21 mouse cellular contexts compared by ENCODE assay signal in the genomic region with DNA sequence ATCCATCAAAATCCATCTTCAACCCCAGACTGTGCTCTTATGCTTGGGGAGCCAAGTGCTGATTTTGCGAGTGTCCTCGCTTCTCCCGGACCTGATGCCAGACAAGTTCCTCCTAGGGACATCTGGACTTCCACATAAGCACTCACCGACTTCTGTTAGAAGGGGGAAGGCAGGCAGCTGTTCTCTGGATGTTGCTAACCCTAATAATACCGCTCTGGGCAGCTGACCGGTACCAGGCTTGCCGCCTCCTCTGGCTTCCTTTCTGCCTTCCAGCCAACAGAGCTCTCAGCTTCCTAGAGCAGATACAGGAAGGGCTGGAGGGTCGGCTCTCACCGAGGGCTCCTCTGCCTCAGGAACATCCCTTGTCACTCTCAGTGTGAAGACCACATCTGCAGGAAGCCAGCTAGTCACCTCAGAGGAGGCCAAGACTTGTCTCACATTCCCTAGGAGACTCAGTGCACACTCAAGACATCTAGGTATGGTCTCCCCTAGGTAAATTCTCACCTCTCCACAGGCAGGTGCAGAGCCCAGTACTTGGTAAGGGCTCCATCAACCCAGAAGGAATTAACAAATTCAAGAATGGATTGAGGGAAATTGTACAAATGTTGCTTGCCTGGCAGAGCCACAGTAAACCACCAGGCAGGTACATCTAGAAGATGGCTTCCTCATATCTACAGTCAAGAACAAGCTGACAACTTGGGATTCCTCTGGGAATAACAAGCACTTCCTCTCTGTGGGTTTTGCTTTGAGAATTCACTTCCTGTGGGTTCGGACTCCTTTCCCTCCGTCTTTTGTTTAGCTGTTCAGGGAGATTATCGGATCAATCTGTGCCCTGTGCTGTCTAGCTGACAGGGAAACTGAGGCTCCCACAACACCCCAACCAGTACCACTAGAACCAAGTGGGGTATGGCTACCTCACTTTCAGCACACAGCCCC. TPM values are rescaled to one million over a fixed set of nuclear protein-coding genes. Genes with fewer than 3 reads are reported as not detected.
DNase-seq lines count a peak whose midpoint lies in the region; ATAC-seq and TF ChIP-seq lines count a peak whose summit lies in the region.
"Had no signal": no experiment of that assay in that cellular context is flagged by ENCODE, and none has a peak within 500 bp of the region (broad histone marks: within the 10 kb centered on the region; RNA-seq: fewer than 3 reads in every experiment).

No protein-coding gene starts in this region.

- H3K9ac ChIP-seq in lung, embryonic 16.5 days (ENCODE audit: low read length), result no peak overlapping the region
- no peak overlapping the region for H3K9ac ChIP-seq in liver, embryonic 15.5 days

- H3K36me3 ChIP-seq in lung, embryonic 16.5 days (ENCODE audit: control insufficient read depth, insufficient read depth, low read length), result no peaks in the 10 kb centered on the region
- 0 out of 2 replicates have a peak, but pooled peaks cover 14% of the 10 kb centered on the region for H3K36me3 ChIP-seq in liver, embryonic 15.5 days (replicated peaks)

- DNase-seq in gastrocnemius, adult 2 months, result peak; percentile 45
- DNase-seq in gastrocnemius, postnatal 25 days, result no peak
- DNase-seq in lung, postnatal 36 days, result no peak
- DNase-seq in B cell, adult 2 months, result no peak
- DNase-seq in cerebellum, adult 9-11 months, result no peak
- DNase-seq: adrenal gland, postnatal 14 days; right cerebral cortex, postnatal 14 days had no signal

- no peaks in the 10 kb centered on the region for H3K27me3 ChIP-seq in lung, embryonic 16.5 days (ENCODE audit: control insufficient read depth, insufficient read depth, low read depth, low read length)
- H3K27me3 ChIP-seq in liver, embryonic 15.5 days, result no peaks in the 10 kb centered on the region

- no peak for ATAC-seq in lung, embryonic 16.5 days (ENCODE audit: low read depth)
- ATAC-seq in liver, embryonic 15.5 days (ENCODE audit: insufficient read depth), result no peak
- ATAC-seq: forebrain, embryonic 14.5 days; intestine, embryonic 16.5 days had no signal

- H3K4me3 ChIP-seq in gastrocnemius, adult 2 months, result no peak overlapping the region
- no peak overlapping the region for H3K4me3 ChIP-seq in lung, embryonic 16.5 days (ENCODE audit: low read length)
- peak overlapping the region; percentile 7; the same call in 1 of the 2 replicates for H3K4me3 ChIP-seq in bone marrow macrophage, adult 2 months (ENCODE audit: insufficient read depth, low read length)
- H3K4me3 ChIP-seq in liver, embryonic 15.5 days (replicated peaks), result no peak overlapping the region

- H3K4me1 ChIP-seq in lung, embryonic 16.5 days (replicated peaks; ENCODE audit: control insufficient read depth, insufficient read depth, low read length), result peaks cover 19% of the 10 kb centered on the region
- peaks cover 93% of the 10 kb centered on the region for H3K4me1 ChIP-seq in bone marrow macrophage, adult 2 months (ENCODE audit: control insufficient read depth, insufficient read depth, low read length)
- H3K4me1 ChIP-seq in liver, embryonic 15.5 days (replicated peaks), result peaks cover 92% of the 10 kb centered on the region

- H3K27ac ChIP-seq in gastrocnemius, adult 2 months, result peak overlapping the region; percentile 24; the same call in 1 of the 2 replicates
- peak overlapping the region; percentile 4; the same call in 1 of the 2 replicates for H3K27ac ChIP-seq in lung, embryonic 16.5 days (ENCODE audit: low read length)
- peak overlapping the region; percentile 94 for H3K27ac ChIP-seq in bone marrow macrophage, adult 2 months (ENCODE audit: insufficient read depth, low read depth, low read length)
- H3K27ac ChIP-seq in liver, embryonic 15.5 days (replicated peaks), result peak overlapping the region; percentile 41

- intact Hi-C loops in gastrocnemius, adult 2 months (cut with DNase I), result no loop called here

- 63% methylated on average over 12 of the region's 12 CpGs for WGBS in lung, embryonic 16.5 days
- WGBS in liver, embryonic 15.5 days (ENCODE audit: insufficient replicate concordance), result 43% methylated on average over 12 of the region's 12 CpGs

- H3K4me2 ChIP-seq in lung, embryonic 16.5 days (ENCODE audit: low read depth, low read length), result no peak overlapping the region
- H3K4me2 ChIP-seq in liver, embryonic 15.5 days, result peak overlapping the region; percentile 18; the same call in 1 of the 2 replicates

- TF ChIP-seq POLR2A in bone marrow macrophage, adult 2 months (IDR thresholded peaks at IDR 0.05; ENCODE audit: borderline replicate concordance, low read depth, low read length), result no peak

- TF ChIP-seq CTCF in gastrocnemius, adult 2 months (IDR thresholded peaks at IDR 0.05), result no peak
- no peak for TF ChIP-seq CTCF in bone marrow macrophage, adult 2 months (IDR thresholded peaks at IDR 0.05; ENCODE audit: low read depth, low read length)

- no peaks in the 10 kb centered on the region for H3K9me3 ChIP-seq in lung, embryonic 16.5 days (ENCODE audit: control insufficient read depth, low read length)
- no peaks in the 10 kb centered on the region for H3K9me3 ChIP-seq in liver, embryonic 15.5 days (replicated peaks)

RNA-seq across cellular contexts. Expression of gene Ggta1, which starts 13.1 kb away (rescaled TPM):
- 10 to 100 TPM in 1 of 2 experiments, 1 to 10 TPM in 1; 6.3 to 11.2 TPM for total RNA-seq in gastrocnemius, adult 2 months (2021)
- total RNA-seq in gastrocnemius, postnatal 25 days (2021), result 10 to 100 TPM in 1 of 2 experiments, 1 to 10 TPM in 1; 8.7 to 10.2 TPM
- polyA plus RNA-seq in lung, embryonic 16.5 days (2015; fragmentation: Nextera tagmentation; extraction: Ambion mirVana), result 21.6 and 21.9 TPM in 2 replicates
- polyA plus RNA-seq in bone marrow macrophage, adult 2 months (2012; ENCODE audit: insufficient read depth, insufficient read length, missing spikeins), result 67.5 and 83.4 TPM in 2 replicates
- 9.0 and 9.1 TPM in 2 replicates for polyA plus RNA-seq in liver, embryonic 15.5 days (2015; fragmentation: Nextera tagmentation; extraction: Ambion mirVana)

RNA-seq across cellular contexts. Expression of gene 4930402F06Rik, which starts 53.0 kb away (rescaled TPM):
- total RNA-seq in gastrocnemius, adult 2 months (2021), result not detected
- total RNA-seq in gastrocnemius, postnatal 25 days (2021), result not detected
- not detected in 2 replicates for polyA plus RNA-seq in lung, embryonic 16.5 days (2015; fragmentation: Nextera tagmentation; extraction: Ambion mirVana)
- polyA plus RNA-seq in bone marrow macrophage, adult 2 months (2012; ENCODE audit: insufficient read depth, insufficient read length, missing spikeins), result not detected in 2 replicates
- not detected in 2 replicates for polyA plus RNA-seq in liver, embryonic 15.5 days (2015; fragmentation: Nextera tagmentation; extraction: Ambion mirVana)
- total RNA-seq: adrenal gland, postnatal 14 days; common myeloid progenitor, adult 5-6 weeks; gastrocnemius, adult 8-10 months; left cerebral cortex, adult 8-10 months; liver, adult 2 months; neutrophil, adult 5-6 weeks had no signal
- polyA plus RNA-seq: embryonic facial prominence, embryonic 14.5 days; forebrain, embryonic 14.5 days; hindbrain, embryonic 11.5 days; intestine, embryonic 16.5 days; large intestine, adult 2 months; liver, adult 2 months; stomach, embryonic 14.5 days had no signal

Comparison
In these comparisons a context has a peak if more than half of its experiments do, and no peak if none do; other contexts are left out.
1. H3K27ac ChIP-seq: peak in every context shown above with its lines; median percentile 94 in bone marrow macrophage, adult 2 months; 41 in liver, embryonic 15.5 days; 24 in gastrocnemius, adult 2 months; 4 in lung, embryonic 16.5 days.